Mouse (Mus musculus) right cerebral cortex, postnatal 4 days (tissue): ENCODE measurements around the gene Gm3115.
A peak's percentile ranks its signal among the peaks of the same experiment; 100 is the strongest.
"Not testable (repeated sequence)": the region's sequence is repeated elsewhere in the genome, so short reads cannot be mapped to it uniquely, and the experiment has no call there.

Experiments
- DNase-seq: peaks from one replicate; pipeline ENCODE4 v3.0.0-alpha.2; 2022

Gene Gm3115

DNA sequence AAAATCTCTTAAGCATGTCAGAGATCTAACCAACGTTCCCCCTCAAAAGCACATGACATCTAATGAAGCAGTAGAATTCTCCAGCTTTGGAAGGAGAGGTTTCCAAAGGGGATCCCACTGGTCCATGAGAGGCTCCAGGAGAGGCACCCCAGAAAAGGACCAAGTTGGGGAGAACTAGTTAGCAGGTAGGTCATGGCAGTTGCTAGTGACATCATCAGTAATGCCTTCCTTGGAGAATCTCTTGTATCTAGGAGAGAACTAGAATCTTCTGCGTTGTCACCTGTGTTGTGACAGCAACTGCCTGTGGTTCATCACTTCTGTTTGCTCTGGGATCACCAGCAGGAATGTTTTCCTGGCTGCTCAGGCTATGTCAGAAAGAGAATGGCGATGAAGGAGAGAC lies at the start of gene Gm3115:
TSS of gene Gm3115 (plus strand) at position 301 of the 400 bp plus-strand sequence.
- DNase-seq = not testable (repeated sequence)

DNA sequence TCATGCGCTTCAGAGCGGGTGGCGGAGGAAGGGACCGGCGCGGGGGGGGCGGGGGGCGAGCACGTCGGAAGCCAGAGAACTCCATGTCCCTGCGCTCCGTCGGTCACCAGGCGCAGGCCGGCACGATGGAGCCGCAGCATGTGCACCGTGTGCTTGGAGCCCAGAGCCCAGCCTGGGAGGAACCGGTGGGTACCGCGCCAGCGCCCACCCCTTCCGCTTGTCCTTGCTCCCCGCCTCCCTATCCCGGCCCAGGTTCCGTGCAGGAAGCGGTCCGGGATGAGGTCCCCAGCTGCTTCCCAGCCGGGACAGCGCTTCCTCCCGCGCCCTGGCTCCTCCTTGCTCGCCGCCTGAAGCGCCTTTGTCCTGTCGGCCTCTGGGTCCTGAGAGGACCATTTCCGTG lies 26.5 kb downstream of the Gm3115 start, which contains the start of gene Gm8108:
TSS of gene Gm8108 (plus strand) at position 101 of the 400 bp plus-strand sequence.
- peak; percentile 27 for DNase-seq

DNA sequence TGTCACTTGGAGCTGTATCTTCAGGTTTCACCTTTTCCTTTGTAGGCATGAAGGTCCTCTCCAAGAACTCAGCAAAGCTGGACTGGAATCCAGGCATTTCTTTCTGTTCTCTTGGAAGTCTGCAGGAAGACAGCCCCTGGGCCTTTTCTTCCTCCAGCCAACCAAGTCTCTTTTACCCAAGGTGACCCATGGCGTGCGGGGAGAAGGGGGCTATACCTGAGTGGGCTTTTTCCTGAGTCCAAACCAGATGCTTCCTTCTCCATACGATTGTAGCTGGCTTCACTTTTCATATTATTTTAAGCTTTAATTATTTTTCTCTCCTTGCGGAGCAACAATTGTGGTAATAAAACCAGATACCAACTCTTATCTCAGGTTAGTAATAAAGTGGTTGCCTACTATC lies 57.7 kb downstream of the Gm3115 start:
- not testable (repeated sequence) for DNase-seq
